Mouse (Mus musculus) hematopoietic stem cell, adult 5-6 weeks (primary cell): ENCODE data around the gene Tuba1a. TPM values are rescaled to one million over a fixed set of nuclear protein-coding genes. Genes with fewer than 3 reads are reported as not detected.
"Not testable (repeated sequence)": the region's sequence is repeated elsewhere in the genome, so short reads cannot be mapped to it uniquely, and the experiment has no call there.

Experiments used
- ATAC-seq, 2 experiments: fragments of 125-278 bp in 1 of 2; replicated peaks in 1 of 2; 2 replicates each; pipeline ENCODE4 v1.8.0; 2016 to 2017; ENCODE audit warnings: inconsistent platforms in 2 of 2, mild to moderate bottlenecking in 2 of 2, moderate number of reproducible peaks in 2 of 2, low read depth in 1 of 2, moderate TSS enrichment in 1 of 2; ENCODE audit not compliant: low FRiP score in 2 of 2, poor library complexity in 2 of 2, severe bottlenecking in 2 of 2, insufficient read depth in 1 of 2, low TSS enrichment in 1 of 2
- total RNA-seq: library from RNA; stranded (forward); fragments of 172-1452, 232-1000 nt; gene quantifications from 2 replicates; pipeline ENCODE4 v1.2.3, GENCODE M21; 2017

Gene Tuba1a
- total RNA-seq, 1 experiment from 2014 or later = 40.0 TPM

DNA sequence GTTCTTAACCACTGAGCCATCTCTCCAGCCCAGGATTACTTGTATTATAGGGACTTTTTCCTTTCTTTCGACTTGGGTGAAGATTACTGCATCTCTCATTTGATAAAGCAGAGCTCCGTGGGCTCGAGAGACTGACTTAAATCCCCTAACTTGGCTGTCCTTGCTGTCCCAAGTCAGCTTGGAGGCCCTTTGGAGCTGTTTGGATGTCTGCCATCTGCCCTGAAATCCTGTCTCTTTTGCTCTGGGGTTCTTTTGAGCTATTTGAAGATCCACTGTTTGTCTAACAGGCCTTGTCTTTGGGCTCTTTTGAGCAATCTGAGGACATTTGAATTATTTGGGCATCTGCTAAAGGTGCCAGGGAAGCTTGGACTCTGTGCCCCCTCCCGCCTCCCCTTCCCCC lies 11.4 kb downstream of the Tuba1a start:
- ATAC-seq = no peak

DNA sequence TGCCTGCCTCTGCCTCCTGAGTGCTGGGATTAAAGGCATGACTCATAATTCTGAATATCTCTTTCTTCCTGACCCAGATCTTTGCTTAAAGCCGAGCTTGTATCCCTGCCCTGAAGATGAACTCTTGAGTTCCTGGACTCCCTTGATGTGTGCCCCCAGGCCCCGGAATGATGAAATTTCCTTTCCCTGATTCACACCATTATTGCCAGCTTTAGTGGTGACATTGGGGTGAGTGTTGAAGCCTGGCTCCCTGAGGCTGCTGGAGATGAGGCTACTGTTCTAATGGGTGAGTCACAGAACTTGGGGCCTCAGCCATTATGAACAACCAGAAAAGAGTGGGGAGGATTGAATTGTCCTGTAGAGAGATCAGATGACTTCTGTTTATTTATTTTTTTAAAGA lies 12.0 kb downstream of the Tuba1a start:
- no peak for ATAC-seq

DNA sequence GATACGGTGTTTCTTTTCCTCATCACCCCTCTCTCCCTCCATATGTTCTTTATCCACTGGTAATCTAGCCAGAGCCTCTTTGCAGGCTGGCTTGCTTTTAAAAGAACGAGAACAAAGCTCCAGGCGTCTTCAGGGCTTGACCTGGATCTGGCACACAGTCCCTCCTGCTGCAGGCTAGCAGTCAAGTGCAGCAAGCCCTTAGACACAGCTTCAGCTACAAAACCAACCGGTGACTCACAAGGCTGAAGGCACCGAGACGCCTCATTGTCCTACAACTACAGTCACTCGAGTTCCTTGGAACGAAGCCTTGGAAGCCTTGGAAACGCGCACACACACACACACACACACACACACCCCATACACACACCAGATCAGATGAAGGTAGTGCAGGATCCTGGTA lies 12.7 kb downstream of the Tuba1a start:
- no peak for ATAC-seq

DNA sequence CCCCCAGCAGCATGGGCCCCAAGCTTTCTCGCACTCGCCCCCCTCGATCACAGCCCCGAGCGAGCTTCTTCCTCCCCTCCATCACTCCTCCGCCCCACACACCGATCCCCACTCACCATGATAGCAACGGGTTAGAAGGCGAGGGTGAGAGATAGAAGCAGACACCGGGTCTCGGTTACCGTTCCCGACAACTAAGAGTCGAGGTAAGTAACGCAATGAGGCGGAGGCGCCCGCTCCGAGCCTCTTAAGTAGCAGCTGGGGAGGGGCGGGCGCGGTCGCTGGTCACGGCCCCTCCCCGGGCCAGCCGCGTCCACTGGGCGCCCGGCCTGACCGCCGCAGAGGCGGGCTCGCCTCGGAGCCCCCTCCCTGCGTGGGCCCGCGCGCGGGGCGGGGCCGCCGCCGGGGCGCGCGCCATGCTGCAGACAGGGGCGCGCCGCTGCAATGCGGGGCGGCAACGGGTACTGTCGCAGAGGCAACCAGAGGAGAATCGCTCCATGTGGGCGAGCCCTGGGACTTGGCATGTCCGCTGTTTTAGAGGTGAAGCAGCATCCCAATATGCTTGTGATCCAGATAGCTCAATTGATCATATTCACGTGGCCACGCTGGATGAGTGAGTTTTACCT lies 19.2 kb downstream of the Tuba1a start, which contains the start of gene Tuba1b:
Gene Tuba1b (minus strand): TSS at position 349 of the 623 bp plus-strand sequence.
- peak; percentile 73 to 74 for ATAC-seq

DNA sequence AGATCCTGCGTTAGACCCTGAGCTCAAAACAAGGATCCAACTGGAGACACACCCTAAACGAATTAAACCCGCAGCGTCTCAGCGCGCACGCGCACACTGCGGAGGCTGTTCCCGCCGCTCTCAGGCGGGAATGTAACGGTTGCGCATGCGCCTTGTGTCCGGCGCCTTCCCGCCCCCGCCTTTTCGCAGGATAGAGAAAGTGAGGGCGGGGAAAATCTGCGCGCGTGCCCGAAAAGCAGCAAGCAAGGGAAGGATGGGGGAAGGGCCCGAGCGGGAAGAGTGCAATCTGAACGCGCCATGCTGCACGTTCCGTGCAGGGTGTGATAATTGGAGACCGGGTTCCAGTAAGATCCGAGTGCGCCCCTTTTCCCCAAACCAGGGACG lies 19.7 kb downstream of the Tuba1a start:
- peak; percentile 44 to 64 for ATAC-seq

DNA sequence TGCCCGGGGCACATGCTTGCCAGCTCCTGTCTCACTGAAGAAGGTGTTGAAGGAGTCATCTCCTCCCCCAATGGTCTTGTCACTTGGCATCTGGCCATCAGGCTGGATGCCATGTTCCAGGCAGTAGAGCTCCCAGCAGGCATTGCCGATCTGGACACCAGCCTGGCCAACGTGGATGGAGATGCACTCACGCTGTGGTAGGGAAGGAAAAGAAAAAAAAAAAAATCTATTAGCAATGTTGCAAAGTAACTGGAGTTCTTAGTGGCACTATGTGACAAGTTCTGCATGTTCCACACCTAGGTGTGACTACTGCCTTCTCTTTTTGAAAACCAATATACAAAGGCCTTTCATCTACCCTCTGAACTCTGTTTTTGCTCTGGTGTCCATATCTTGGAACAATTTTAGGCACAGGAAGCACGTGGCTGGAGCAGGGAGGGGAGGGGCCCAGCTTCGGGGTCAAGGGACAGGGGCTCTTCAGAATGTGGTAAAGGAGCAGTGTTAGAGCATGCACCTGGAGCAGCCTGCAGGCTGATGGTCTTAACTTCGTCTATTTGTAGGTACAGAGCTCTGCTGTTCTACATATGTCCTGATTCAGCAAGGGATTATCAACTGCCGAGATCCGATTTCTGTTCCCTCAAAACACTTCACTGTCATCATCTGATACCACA lies 20.4 kb downstream of the Tuba1a start:
- not testable (repeated sequence) for ATAC-seq

DNA sequence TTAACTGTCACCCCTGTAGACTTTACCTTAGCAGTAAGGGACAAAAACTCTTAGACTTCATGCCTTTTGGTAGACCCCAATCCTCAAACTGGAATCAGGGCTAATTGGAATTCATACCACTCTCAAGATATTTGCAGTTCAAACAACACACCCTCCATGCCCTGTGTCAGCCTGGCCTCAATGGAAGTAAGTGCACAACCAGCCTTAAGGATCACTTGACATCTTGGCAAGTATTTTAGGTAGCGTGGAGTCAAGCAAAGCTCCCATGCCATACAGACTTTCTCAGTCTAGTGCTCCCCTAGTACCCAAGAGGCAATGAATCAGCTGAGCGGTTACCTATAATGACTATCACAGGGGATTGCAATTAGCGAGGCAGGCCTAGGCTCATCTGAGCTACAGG lies 22.5 kb downstream of the Tuba1a start:
- no peak for ATAC-seq

DNA sequence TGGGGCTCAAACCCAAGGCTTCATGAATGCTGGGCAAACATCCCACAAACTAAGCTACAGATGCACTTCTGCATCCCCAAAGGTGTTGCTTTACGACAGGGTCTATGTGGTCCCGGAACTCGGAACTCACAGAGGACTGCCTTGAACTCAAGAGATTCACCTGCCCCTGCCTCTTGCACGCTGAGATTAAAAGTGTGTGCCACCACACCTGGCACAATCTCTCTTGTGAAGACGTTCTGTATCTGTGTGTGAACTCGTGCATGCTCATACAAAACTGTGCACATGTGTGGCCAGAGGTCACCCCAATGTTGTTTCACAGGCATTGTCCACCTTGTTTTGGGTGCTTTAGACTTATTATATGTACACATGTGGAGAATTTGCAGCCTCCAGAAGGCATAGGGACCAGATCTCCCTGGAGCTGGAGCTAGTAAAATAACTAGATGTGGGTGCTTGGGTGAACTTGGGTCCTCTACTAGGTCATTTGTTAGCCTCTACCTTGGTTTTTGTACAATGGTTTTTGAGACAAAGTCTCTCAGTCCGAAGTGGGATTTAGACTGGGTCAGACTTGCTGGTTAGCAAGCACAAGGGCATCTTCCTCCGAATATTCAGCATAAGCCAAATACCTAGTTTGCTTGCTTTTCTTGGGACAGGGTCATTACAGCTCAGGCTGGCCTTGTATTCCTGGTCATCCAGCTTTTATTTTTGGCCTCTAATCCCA lies 23.3 kb downstream of the Tuba1a start:
- no peak for ATAC-seq

DNA sequence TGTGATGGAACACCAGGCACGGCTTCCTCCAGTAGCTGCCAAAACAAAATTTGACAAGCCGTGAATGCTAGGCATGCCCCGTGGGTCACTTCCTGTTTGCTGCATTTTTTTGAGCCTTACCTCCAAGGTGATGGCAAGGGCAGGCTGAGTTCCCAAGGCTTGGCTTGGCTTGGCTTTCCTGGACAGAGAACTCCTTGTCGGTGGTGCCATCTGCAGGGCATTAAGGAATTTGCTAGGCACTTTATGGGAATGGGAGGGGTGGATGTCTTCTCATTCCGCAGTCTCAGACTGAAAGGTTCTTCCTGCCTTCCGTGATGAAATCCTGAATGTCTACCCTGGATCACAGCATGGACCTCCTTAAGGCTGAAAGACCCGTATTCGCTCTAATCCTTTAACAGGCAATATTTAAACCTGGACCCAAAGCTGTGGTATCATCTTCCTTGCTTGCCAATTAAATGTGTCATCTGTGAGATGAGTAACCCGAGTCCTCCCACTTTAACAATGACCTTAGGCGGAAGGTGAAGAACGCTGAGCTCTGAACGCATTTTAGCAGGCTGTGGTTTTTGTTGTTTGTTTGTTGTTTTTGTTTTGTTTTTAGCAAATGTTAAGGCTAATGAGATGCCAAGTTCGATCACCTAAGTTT lies 24.8 kb downstream of the Tuba1a start:
- peak; percentile 75 to 78 for ATAC-seq

DNA sequence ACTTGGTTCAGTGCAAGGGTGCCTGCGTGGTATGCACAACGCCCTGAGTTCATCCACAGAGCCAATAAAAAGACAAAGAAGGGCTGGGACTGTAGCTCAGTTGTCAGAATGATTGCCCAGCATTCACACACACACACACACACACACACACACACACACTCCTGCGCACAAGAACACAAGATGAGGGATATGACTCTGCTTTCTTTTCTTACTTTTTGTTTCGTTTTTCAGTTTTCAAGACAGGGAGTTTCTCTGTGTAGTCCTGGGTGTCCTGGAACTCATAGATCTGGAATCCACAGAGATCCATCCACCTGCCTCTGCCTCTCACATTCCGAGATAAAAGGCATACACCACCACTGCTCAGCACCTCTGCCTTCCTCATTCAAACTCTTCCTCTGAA lies 25.9 kb downstream of the Tuba1a start:
- ATAC-seq = no peak

DNA sequence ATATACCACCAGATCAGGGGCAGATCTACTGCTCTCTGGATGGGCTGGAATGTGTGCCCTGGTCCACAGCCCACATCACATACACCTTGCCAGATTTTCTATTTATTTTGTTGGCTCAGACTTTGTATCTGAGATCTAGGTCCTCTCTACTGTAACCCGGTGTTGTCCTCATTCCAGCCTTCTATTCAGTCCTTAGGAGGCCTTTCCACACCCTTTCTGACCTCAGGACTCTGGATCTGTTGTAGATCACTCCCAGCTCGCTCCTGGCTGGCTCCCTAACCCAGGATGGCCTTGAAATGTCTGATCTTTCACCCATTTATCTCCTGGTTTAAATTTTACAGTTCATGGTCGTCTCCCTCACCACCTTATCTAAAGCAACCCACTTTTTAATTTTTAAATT lies 28.8 kb downstream of the Tuba1a start:
- ATAC-seq = no peak

DNA sequence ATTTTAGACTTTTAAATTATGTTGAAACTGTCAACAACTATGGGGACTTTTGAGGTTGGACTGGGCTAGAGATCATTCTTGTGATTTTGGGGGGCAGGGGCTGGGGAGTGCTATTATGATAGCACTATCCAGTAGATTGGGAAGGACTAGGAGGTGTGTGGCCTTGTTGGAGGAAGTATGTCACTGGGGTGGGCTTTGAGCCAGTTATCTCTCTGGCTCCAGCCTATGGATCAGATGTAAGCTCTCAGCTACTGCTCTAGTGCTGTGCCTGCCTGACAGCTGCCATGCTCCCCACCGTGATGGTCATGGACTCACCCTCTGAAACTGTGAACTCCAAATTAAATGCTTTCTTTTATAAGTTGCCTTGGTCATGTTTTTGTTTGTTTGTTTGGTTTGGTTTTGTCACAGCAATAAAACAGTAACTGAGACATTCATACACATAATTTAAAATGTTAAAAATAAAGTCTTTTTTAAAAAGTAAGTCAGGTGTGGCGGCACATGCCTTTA lies 30.4 kb downstream of the Tuba1a start:
- ATAC-seq = no peak

DNA sequence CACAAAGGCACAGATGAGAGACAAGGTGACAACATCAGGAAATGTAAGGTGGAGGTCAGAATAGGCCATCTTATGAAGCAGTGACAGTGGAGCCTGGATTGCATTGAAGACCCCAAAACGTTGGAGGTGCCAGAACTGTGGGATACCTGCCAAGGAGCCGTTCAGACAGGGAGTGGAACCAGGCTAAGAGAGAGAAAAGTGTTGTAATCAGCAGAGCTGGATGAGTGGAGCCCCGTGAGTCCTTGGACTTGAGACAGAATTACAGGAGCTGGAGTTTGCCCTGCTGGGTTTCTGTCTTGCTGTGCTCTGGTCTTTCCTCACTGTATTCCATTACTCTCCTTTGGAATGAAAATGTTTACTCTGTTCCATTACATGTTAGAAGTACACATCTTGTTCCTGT lies 30.9 kb downstream of the Tuba1a start:
- ATAC-seq = no peak

DNA sequence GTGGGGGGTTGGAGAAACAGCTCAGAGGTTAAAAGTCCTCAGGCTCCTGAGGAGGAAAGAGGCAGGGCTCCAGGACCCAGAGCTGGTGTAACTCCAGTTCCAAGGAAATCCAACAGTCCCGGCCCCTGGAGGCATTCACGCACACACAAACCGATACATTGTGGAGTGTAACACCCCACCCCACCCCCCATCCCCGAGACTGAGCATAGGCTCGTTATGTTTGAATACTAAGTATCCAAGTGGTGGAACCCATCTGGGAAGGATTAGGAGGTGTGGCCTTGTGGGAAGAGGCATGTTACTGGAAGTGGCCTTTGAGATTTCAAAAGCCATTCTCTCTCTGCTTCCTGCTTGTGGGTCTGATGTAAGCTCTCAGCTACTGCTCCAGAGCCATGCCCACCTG lies 32.0 kb downstream of the Tuba1a start:
- ATAC-seq = no peak

DNA sequence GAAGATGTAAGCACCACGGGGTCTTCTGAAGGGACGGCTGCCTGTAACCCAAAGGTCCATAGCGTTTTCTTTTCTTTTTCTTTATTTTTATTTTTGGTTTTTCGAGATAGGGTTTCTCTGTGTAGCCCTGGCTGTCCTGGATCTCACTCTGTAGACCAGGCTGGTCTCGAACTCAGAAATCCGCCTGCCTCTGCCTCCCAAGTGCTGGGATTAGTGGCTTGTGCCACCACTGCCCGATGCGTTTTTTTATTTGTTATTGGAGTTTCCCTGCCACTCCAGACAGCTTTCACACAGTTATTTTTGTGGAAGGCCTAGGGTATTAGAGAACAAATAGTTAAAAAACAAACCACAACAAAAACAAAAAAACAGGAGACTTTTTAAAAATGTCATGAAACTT lies 35.0 kb downstream of the Tuba1a start:
- ATAC-seq = not testable (repeated sequence)

DNA sequence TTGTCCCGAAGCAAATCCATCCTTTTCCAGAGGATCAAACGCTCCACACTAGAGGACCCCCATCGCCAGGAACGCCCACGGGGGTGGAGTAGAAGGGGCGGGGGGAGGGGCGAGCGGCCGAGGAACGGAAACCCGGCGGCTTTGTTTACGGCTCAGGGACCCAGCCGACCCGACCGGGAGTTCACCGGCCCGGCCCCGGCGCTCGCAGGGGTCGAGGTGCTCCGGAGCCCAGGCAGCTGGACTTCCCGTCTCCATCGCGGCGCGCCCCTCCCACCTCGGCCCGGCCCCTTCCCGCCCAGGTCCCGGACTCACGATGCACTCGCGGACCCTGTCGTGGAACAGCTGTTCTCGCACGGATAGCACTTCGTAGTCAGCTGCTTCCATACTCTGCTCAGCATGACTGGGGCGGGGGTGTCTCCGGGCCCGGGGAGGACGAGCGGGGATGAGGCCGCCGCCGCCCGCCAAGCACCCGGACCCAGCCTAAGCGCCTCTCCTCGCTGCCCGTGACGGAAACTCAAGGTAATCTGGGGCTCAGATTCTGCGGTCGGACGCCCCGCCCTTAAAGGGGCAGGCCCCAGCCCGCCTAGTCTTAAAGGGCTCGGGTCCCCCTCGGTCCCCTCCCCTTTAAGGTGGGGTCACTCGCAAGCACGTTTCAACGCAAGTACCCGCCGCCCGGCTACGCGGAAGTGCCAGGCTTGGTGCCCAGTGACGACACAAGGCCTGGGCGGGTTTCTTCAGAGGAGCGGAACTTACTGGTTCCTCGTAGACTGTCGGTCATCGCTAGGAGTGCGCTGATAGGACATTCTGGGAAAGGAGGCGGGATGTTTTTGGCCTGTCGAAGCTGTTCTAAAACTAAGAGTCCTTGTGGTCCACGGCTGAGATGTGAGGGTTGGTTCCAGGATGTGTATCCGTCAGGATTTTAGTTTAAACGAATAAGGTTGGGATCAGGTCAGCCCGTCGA lies 35.7 kb downstream of the Tuba1a start, which contains the start of gene Lmbr1l:
Gene Lmbr1l (minus strand): TSS at position 694 of the 961 bp plus-strand sequence.
- peak; percentile 98 to 99 for ATAC-seq

DNA sequence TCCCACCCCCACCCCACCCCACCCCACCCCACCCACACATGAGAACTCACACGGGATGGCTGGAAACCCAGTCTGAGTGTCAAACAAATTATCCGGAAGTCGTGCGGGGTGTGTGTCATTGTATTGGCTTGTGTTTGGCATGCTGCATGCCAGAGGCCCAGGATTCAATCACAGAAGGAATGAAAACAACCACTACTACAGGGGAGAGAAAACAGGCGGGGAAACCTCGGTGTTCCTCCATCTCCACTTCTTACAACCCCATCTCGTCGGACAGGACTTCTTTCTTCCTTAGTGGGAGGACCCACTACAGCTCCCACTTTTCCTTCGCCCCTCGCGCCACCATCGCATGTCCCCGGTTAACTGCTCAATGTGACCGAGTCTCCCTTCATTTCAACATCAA lies 36.4 kb downstream of the Tuba1a start:
- ATAC-seq = no peak
